Mouse (Mus musculus): ENCODE measurements around the gene Clec4g.
"Not testable (repeated sequence)": the region's sequence is repeated elsewhere in the genome, so short reads cannot be mapped to it uniquely, and the experiment has no call there.

Clec4g gene

DNA sequence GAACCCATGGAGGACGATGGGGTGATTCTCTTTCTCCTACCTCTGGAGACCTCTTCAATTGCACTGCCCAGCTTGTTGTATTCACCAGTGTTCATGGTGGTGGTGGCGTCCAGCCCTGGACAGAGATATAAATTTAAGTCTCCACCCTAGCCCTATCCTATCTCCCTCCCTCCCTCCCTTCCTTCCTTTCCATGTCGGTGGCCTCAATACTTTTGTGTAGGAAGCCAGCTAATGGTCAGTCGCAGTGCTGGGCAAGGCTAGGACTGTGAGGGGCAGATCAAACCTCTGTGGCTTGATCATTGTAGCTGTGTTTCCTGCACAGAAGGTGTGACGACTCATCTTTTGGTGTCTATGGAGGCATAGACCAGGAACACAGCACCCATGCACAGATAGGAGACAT lies at the start of gene Clec4g:
Gene Clec4g (minus strand): TSS at position 101 of the 400 bp plus-strand sequence.
- no peak for DNase-seq

- DNase-seq = not testable (repeated sequence)
These were observed 48.2 kb upstream of the Clec4g start for GRCm38 (mm10) chr8:3768641-3769040.

DNA sequence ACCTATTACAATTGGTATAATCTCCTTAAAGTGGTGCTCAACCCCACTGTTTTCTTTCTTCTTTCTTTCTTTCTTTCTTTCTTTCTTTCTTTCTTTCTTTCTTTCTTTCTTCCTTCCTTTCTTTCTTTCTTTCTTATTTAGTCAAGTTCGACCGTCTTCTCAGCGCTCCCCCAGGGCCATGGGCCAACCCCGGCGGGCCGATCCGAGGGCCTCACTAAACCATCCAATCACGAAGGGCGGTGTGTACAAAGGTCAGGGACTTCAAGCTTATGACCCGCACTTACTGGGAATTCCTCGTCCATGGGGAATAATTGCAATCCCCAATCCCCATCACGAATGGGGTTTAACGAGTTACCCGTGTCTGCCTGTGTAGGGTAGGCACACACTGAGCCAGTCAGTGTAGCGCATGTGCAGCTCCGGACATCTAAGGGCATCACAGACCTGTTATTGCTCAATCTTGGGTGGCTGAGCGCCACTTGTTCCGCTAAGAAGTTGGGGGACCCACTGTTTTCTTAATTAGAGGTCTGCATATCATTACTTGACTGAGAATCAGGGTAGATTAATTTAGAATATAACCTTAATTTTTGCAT lies 33.9 kb upstream of the Clec4g start:
- peak; percentile 56 to 61 for DNase-seq

GRCm38 (mm10) chr8:3748761-3749160 lies 28.3 kb upstream of the Clec4g start, which contains the start of gene Cd209a:
Gene Cd209a, minus strand, starts transcription at chr8:3748984.
- DNase-seq = no peak

- no peak for DNase-seq
These were observed 16.5 kb upstream of the Clec4g start for GRCm38 (mm10) chr8:3736947-3737346.

DNA sequence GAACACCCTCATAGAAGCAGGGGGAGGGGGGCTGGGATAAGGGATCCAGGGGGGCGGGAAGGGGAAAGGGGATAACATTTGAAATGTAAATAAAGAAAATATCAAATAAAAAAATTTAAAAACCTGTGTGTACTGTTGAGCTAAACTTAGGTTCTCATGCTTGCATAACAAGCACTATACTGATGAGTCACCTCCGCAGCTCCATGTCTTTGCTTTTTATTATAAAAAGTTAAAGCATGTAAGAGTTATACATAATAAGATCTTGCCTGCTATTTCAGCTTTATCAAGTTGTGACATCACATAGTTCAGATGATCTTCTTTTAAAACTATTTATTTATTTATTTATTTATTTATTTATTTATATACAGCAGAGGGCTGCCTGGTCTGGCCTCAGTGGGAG lies 15.1 kb upstream of the Clec4g start:
- DNase-seq = no peak

DNA sequence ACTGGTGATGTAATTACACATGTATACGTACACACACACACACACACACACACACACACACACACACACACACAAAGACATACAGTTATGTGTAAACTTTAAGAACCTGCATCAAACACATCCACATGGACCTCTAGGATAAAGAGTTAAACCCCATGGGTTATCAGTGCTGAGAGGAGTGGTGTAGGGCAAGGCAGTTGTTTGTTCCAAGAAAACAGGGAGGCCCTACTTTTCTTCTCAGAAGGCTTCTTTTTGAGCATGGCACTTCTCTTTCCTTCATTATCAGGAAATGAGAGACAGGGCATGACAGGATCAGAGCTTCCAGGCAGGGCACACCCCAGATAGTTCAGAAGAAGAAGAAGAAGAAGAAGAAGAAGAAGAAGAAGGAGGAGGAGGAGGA lies 13.6 kb upstream of the Clec4g start:
- DNase-seq = no peak

GRCm38 (mm10) chr8:3721041-3721440 lies 590 bp upstream of the Clec4g start:
- DNase-seq = no peak

DNA sequence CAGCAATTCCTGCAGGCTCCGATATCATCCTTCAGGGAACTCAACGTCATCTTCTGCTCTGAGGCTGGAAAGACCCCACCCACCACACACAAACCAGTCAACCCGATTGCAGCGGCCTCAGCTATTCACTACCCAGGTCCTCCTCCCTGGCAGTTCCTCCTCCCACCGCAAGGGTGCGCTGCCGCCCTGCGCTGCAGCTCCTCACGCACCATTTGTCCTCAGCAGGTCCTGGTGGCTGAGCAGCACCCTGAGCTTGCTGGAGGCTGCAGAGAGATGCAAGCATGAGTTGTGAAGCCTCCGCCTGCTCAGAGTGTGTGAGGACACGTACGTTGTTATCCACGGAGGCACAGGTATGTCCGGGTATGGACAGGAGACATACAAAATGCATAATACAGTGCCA lies 1.9 kb downstream of the Clec4g start:
- peak; percentile 75 to 81 for DNase-seq

GRCm38 (mm10) chr8:3717321-3717954 lies 3.0 kb downstream of the Clec4g start:
- DNase-seq = no peak

GRCm38 (mm10) chr8:3711646-3712045 lies 8.8 kb downstream of the Clec4g start:
- DNase-seq = no peak

GRCm38 (mm10) chr8:3710312-3710711 lies 10.1 kb downstream of the Clec4g start:
- DNase-seq = no peak

DNA sequence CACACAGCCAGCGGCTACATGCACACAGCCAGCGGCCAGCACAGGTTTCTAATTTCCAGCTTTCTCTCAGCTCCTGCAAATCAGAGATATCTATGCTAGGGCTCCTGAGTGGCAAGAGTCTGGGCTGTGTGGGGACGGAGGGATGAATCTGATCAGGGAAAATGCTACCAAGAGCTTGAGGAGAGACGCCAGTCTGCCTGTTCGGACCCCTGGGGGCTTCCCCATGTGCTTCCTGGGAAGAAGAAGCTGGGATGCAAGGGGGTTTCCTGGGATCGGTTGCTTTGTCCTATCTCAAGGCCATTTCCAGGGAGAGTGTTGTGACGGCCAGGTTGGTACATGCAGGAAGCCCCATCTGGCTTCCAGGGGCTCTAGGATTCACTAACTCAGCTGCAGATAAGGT lies 12.8 kb downstream of the Clec4g start:
- no peak for DNase-seq

DNA sequence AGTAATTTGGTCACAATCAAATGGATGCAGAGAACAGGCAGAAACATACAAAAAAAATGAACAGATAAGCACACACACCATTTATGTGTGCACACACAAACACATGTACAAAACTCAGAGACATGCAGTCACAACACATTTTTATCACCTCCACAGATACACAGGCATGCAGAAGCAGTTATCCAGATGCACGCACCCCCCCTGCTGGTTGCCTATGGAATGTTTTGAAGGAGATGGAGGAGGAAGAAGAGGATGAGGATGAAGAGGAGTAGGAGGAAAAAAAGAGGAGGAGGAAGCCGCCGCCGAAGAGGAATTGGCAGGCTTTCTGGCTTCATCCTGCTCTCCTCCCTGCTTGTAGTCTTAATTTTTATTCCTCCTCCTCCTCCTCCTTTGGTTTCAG lies 14.7 kb downstream of the Clec4g start:
- peak in 1 of 2 experiments; percentile 16 for DNase-seq

DNA sequence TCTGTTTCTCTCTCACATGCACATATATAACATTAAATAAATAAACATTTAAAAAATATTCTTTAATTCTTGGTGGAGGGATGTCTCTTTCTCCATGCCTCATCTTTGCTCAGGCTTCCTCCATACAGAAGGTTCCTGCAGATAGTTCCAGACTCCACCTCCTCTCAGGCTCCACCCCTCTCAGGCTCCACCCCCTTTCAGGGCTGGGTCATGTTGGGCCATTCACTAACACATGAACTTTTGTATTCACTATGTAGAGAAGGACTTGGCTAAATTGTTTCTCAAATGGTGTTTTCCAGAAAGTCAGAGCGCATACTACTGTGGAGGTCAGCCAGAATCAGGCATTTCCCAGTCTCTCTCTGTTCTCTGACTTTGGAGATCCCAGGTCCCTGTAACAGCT lies 19.0 kb downstream of the Clec4g start:
- no peak for DNase-seq

- no peak for DNase-seq
These were observed 26.3 kb downstream of the Clec4g start, which contains the start of gene Fcer2a for GRCm38 (mm10) chr8:3694121-3694520. Gene Fcer2a, minus strand, starts transcription at chr8:3694175.

DNA sequence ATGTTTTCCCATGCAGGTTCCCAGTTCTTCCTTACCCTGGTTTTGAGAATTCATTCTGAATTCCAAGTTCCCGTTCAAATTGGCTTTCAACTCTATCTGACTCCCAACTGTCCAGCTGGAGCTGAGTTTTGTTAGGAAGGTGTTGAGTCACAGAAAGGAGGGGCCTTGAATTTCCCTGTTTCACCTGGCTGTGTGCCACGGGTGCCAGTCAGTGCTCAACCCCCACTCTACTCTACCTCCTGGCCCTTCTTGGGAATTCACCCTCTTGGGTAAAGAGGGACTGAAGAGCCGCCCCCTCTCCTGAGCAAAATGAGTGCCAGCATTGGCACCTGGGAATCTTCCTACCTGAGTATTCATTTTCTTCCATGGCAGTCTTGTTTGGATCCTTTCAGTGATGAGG lies 29.7 kb downstream of the Clec4g start:
- peak in 1 of 2 experiments; percentile 21 for DNase-seq

GRCm38 (mm10) chr8:3687537-3687936 lies 32.9 kb downstream of the Clec4g start:
- no peak for DNase-seq

GRCm38 (mm10) chr8:3685422-3685821 lies 35.0 kb downstream of the Clec4g start:
- no peak for DNase-seq

DNA sequence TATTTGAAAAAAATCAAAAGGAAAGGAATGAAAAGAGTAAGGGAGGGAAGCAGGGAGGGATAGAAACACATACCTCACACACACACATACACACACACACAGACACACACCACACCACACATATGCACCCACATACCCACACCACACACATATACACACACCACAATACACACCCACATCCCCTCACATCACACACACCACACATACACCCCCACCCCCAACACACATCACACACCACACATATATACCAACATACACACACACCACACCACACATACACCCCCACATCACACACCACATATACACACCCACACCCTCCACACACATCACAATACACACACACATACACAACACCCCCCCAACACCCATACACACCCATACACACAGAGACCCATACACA lies 35.9 kb downstream of the Clec4g start:
- DNase-seq = no peak

DNA sequence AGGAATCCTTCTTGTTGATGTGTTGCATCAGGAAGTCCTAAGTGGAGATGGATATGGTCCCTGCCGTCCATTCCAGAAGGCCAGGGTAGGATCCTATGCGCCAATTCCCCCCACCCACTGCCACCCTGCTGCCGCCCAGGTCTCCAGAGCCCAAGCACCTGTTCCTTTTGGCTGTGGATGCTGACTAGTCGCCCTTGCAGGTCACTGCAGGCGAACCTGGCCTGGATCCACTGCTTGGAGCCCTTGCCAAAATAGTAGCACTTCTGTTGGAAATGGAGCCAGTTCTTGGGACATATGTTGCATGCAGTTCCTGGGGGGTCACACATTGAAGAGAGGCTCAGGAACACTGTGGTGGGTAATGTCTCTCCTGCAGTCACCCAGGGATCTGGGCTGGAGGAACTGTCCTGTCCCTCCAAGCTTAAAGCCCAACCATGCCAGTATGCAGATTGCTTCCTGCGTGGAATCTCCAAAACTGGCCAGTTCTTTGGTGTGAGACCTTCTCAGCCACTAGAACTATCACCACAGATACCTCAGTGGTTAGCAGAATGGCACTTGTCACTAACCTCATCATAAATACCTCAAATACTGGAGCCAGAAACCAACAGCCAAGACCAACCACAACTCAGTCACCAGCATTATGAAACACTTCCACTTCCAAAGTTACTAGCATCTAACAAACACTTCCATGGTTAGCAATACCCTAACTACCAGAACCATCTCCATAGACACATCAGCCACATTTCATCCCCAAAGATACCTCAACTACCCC lies 36.9 kb downstream of the Clec4g start:
- no peak for DNase-seq

GRCm38 (mm10) chr8:3682435-3682834 lies 38.0 kb downstream of the Clec4g start:
- no peak for DNase-seq

DNA sequence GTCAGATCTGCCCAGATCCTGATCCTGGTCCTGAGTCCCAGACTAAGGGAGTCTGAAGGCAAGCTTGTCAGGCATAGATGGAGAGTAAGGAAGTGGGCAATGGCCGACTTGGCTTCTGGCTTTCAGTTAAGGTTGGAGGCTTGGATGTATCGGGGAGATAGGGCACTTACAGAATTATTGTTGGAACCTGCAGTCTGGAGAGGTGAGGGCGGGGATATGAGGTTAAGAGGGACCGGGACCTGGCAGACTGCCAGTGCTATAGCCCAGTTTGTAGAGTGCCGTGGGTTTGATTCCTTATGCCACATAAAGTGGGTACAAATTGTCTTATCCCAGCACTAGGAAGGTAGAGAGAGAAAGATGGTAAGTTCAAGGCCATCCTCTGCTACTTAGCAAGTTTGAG lies 40.8 kb downstream of the Clec4g start:
- DNase-seq = no peak

DNA sequence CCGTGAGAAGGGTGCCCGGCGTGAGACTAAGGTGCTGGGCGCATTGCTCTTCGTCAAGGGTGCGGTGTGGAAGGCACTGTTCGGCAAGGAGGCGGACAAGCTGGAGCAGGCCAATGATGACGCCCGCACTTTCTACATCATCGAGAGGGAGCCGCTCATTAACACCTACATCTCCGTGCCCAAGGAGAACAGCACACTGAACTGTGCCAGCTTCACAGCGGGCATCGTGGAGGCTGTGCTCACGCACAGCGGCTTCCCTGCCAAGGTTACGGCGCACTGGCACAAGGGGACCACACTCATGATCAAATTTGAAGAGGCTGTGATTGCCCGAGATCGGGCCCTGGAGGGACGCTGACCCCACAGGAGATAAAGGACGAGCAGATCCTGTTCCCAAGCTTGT lies 41.2 kb downstream of the Clec4g start:
- no peak for DNase-seq

Measured in lung, postnatal 4 days (tissue).